Mouse (Mus musculus) macrophage (primary cell): ENCODE results near the gene Ago3. TPM values are rescaled to one million over a fixed set of nuclear protein-coding genes. Genes with fewer than 3 reads are reported as not detected.

ENCODE experiments used
- H3K27ac ChIP-seq: fragments of 350-480 bp; formaldehyde crosslinking; 2 replicates; pipeline ENCODE4 v1.9.0; 2021
- H3K36me3 ChIP-seq: fragments of 350-480 bp; formaldehyde crosslinking; 2 replicates; pipeline ENCODE4 v1.9.0; 2021; ENCODE audit errors: inconsistent target
- H3K4me3 ChIP-seq: fragments of 350-480 bp; formaldehyde crosslinking; 2 replicates; pipeline ENCODE4 v1.9.0; 2021; ENCODE audit errors: inconsistent target
- H3K79me2 ChIP-seq: fragments of 350-480 bp; formaldehyde crosslinking; 2 replicates; pipeline ENCODE4 v1.9.0; 2021; ENCODE audit errors: inconsistent target
- WGBS: methylation state at CpG from one replicate; pipeline ENCODE4 v1.1.7; 2026; ENCODE audit warnings: inconsistent platforms; ENCODE audit not compliant: missing documents; 5-methylcytosine and 5-hydroxymethylcytosine counted together
- polyA plus RNA-seq: library from polyadenylated mRNA; stranded (reverse); fragments of 250-400 nt; gene quantifications from 3 replicates; pipeline ENCODE4 v1.2.4, GENCODE M21; 2018; ENCODE audit warnings: inconsistent platforms

The Ago3 gene
- polyA plus RNA-seq, 1 experiment from 2014 or later: 9.3 TPM

DNA sequence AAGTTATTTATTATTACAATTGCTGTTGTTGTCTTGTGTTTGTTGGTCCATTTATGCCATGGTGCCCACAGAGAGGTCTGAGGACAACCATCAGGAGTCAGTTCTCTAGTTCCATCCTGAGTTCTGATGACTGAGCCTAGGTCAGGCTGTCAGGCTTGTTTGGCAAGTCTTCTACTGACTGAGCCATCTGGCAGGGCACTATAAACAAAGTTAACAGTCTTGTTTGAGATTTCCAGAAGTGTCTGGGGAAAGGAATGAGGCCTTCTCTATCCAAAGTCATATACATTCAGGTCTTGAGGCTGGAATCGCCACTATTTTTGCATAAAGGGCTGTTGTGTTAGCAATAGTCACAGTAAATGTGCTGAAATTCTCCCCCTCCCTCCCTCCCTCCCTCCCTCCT is 97.6 kb downstream of the Ago3 start:
- Histone ChIP-seq H3K79me2 (no peaks in the 10 kb centered on the region), H3K4me3 (no peak overlapping the region), H3K27ac (no peak overlapping the region), H3K36me3 (peaks cover 18% of the 10 kb centered on the region; the same call in 1 of the 2 replicates)
- 89% methylated on average over 1 of the region's 1 CpGs for whole genome bisulfite sequencing

DNA sequence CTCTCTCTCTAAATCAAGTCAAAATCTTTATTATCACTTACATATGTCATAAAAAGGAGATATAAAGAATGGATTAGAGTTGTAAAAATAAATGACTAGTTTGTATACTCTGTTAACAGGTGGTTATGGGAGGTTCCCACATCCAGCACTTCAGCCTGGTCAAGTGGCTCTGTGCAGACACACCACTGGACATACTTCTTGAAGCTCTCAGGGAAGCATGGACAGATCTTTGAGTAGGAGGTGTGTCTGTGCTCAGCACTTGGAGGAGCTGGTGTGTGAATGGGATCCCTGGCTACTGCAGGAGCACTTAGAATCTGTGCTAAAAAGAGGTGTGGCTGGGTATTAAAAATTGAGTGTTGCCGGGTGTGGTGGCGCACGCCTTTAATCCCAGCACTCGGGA is 99.1 kb downstream of the Ago3 start:
- 97% methylated on average over 4 of the region's 4 CpGs for WGBS
- Histone ChIP-seq H3K36me3 (0 out of 2 replicates have a peak, but pooled peaks cover 16% of the 10 kb centered on the region), H3K4me3 (no peak overlapping the region), H3K27ac (no peak overlapping the region), H3K79me2 (no peaks in the 10 kb centered on the region)

DNA sequence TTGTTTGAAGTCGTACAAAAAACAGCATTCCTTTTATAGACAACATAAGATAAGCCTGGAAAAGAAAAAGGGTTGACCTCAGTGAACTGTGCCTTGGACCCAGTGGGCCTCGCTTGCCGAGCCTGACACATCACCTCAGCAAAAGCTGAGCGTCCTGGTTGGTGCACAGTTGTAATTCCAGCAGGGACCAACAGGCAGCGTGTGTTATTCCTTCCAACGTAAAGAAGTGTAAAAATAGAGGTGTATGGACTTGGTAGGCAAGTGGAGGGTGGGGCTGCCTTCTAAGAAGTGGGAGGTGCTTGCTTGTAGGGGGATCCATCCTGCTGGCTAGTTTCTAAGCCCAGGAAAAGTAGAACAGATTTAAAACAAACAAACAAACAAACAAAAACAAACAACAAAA is 103.3 kb downstream of the Ago3 start:
- H3K36me3 ChIP-seq: no peaks in the 10 kb centered on the region
- H3K79me2 ChIP-seq: no peaks in the 10 kb centered on the region
- no peak overlapping the region for H3K27ac ChIP-seq
- H3K4me3 ChIP-seq: no peak overlapping the region
- 55% methylated on average over 6 of the region's 6 CpGs for WGBS

DNA sequence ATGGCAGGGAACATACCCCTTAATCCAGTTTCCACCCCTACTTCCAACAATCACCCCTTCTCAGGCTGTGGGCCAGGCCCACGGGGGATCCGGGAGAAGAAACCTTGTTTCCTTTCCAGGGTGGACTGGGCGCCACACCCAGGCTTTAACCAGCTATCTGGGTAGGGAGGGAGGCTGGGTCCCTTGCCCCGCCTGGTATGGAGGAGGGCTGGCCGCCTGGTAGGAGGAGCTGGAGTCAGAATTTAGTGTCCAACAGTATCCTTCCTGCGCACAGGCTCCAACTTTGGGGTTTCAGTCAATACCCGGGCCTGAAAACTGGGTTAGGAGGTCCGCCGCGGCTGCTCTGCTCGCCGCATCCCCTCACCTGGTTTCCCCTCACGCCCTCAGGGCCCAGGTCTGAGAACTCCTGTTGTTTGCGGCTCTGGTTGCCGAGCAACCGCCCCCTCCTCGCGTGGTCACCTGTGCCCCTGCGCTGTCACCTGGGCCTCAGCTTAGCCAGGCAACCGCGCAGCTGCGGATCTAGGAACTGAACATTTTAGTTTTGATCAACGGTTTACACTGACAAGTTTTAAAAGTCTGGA is 104.0 kb downstream of the Ago3 start, which contains the start of gene Tekt2:
Tekt2 (minus strand) TSS at position 408 of the 581 bp plus-strand sequence.
- Histone ChIP-seq H3K79me2 (peaks cover 4% of the 10 kb centered on the region; the same call in 1 of the 2 replicates), H3K27ac (no peak within 1 kb of the TSS), H3K4me3 (no peak within 1 kb of the TSS), H3K36me3 (no peaks in the 10 kb centered on the region)
- 51% methylated on average over 23 of the region's 23 CpGs for WGBS

DNA sequence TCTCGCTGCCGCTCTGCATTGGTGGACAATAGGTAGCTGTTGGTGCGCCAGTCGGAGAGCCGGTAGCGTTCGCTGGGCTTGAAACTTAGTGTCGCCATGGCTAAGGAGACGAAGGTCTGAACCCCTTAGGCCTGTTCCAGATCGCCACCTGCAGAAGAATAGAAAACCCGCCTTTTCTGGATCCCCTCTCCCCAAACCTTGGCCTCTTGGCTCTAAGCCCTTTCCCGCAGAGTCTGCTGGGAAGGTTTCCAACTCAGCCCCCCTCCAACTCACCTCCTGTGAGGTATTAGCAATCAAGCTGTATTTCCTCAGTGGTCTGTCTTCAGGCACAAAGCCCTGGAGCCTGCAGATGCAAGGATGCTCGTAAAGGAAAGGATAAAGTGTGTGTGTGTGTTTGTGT is 104.5 kb downstream of the Ago3 start:
- Histone ChIP-seq H3K27ac (no peak overlapping the region), H3K36me3 (no peaks in the 10 kb centered on the region), H3K4me3 (no peak overlapping the region), H3K79me2 (peaks cover 9% of the 10 kb centered on the region; the same call in 1 of the 2 replicates)
- 82% methylated on average over 12 of the region's 13 CpGs for WGBS

DNA sequence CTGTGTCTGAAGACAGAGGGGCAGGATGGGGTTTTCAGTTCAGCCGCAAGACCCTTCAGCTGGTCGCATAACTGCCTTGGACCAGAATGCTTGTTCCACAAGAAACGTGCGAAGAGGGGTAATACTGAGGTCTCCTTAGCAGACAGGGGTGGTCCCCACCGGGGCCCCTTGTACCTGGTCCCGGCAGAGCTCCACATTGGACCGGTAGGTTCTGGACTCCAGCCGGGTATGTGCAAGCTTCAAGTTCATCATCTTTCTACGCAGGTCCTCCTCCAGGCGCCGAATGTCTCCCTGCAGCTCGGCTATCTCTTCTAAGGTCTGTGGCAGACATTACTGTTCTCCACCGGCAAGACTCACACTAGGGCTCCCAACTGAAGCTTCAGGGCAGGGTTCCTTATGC is 106.7 kb downstream of the Ago3 start:
- H3K79me2 ChIP-seq: peaks cover 12% of the 10 kb centered on the region; the same call in 1 of the 2 replicates
- no peak overlapping the region for H3K27ac ChIP-seq
- 93% methylated on average over 12 of the region's 13 CpGs for WGBS
- H3K36me3 ChIP-seq: peaks cover 8% of the 10 kb centered on the region
- H3K4me3 ChIP-seq: no peak overlapping the region

DNA sequence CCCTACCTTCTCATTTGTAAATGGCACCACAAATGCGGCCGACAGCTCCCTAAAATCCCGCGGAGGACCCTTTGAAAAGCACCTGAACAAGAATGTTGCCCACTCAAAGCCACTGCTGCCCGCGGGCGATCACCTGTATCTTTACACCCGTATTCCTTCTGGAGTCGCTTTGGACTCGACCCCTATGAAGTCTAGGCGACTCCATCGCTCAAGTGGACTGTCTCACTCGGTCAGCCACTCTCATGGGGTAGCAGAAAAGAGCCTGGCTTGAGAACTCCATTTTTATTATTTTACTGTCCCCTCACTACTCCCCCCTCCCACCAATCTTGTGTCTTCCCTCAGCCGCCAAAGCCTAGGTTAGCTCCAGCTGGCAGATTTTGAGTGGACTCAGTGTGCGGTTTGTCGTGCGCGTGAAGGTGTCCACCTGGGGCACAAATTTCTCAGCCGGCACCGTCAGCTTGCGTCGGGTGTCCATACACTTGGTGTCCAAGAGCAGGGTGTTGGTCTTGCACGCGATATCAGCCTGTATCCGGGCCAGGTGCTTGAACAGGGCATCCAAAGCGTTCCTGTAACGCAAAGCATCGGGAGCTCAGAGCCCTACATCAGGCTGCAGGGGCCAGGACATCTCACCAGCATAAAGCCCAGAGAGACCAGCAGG is 107.4 kb downstream of the Ago3 start:
- Histone ChIP-seq H3K36me3 (peaks cover 14% of the 10 kb centered on the region), H3K79me2 (peaks cover 12% of the 10 kb centered on the region; the same call in 1 of the 2 replicates), H3K27ac (no peak overlapping the region), H3K4me3 (no peak overlapping the region)
- 60% methylated on average over 28 of the region's 28 CpGs for WGBS

DNA sequence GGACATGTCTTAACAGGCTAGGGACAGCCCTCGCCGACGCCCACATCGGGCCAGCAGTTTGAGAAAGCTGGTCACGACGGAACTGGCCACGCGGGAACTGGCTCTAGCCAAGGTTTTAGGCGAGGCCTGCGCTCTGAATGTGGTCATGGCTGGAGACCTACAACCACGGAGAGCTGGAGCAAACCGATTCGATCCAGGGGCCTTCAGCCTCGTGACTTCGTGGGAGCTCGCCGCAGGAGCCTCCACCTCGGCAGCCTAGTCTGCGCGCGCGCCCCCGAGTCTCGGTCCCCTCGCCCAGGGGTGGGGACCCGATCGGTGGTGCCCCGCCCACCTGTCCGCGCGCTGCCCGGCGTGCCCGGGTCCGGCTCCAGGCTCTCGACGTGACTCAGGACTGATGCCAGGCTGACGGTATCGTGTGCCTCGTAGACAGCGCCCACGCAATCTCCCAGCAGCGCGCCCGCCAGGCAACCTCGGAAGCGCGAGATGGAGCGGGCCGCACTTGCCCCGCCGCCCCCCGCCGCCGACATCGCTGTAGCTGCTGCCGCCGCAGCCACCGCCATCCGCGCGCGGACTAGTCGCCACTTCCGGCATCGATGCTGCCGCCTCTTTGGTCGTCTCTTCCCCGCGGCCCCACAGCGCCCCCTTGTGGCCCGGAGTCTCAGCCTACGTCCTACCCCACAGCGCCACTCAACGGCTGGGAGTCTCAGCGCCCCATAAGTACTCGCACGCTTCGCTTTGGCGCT is 108.1 kb downstream of the Ago3 start, which contains the start of gene Adprhl2:
Adprhl2 (minus strand) TSS at position 593 of the 743 bp plus-strand sequence.
- H3K27ac ChIP-seq: peak within 1 kb of the TSS; percentile 67
- H3K4me3 ChIP-seq: peak within 1 kb of the TSS; percentile 65
- WGBS: under 1% methylated on average over 75 of the region's 80 CpGs
- H3K79me2 ChIP-seq: peaks cover 12% of the 10 kb centered on the region; the same call in 1 of the 2 replicates
- peaks cover 21% of the 10 kb centered on the region for H3K36me3 ChIP-seq

DNA sequence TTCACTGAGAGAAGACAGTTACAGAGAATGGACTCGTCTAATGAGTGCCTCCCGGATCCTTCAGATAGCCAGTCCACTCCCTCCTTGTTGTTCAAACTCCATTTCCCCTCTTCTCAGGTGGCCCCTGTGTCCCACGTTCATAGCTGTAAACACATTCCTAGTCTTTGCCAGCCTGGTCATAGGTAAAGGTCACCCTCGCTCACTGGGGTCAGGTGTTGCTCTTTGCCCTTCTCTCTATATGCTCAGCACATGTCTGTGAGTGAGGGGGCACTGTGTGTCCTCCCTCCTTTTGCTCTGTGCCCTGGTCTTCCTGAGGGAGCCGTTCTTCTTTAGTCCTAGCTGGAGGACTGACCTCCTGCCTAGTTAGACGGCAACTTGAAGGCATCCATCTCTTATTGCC is 109.5 kb downstream of the Ago3 start:
- Histone ChIP-seq H3K27ac (no peak overlapping the region), H3K79me2 (peaks cover 12% of the 10 kb centered on the region; the same call in 1 of the 2 replicates), H3K36me3 (peaks cover 30% of the 10 kb centered on the region), H3K4me3 (no peak overlapping the region)
- 93% methylated on average over 6 of the region's 6 CpGs for whole genome bisulfite sequencing

DNA sequence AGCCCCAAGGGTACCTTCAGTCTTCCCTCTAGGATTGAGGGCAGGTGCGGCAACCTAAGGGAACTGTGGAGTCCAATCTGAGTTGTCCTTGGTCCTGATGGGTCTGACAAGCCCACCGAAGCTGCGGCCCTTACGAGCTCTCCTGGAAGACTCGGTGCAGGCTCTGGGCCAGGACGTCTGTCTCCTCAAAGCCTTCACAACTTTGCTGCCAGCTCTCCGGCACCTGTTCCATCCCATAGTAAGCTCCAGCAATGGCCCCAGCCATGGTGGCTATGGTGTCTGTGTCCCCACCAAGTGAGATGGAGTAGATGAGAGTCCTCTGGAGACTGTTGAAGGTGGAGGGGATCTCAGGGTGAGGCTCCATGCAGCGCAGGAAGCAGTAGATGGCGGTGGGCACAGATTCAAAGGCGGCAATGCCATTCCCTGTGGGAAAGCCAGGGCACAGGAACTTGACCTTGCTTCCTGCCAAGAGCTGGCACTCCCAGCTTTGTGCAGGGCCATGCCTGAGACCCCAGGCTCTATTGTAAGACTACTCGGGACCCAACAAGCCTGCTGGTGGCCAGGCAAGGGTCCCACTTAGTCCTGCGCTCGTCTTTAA is 112.8 kb downstream of the Ago3 start:
- H3K27ac ChIP-seq: no peak overlapping the region
- H3K79me2 ChIP-seq: peaks cover 12% of the 10 kb centered on the region; the same call in 1 of the 2 replicates
- peaks cover 30% of the 10 kb centered on the region for H3K36me3 ChIP-seq
- WGBS: 95% methylated on average over 13 of the region's 13 CpGs
- H3K4me3 ChIP-seq: no peak overlapping the region

DNA sequence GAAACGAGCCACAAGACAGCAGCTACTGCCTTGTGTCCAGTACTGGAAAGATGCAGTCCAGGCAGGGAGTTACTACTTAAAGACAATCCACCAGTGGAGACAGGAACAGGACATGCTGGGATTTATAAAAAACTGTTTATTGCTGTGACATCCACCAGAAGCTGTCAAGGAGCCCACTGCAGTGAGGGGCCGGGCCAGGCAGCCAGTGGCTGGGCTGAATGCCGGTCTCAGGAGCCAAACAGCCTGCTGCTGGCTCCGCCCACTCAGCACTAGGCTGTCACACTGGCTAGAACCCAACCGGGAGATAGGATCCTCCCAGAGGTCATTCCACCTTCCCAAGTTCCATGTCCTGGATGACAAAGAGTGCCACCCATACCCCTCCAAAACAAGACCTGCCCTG is 113.4 kb downstream of the Ago3 start:
- 78% methylated on average over 5 of the region's 5 CpGs for WGBS
- H3K79me2 ChIP-seq: peaks cover 12% of the 10 kb centered on the region; the same call in 1 of the 2 replicates
- H3K4me3 ChIP-seq: no peak overlapping the region
- peaks cover 30% of the 10 kb centered on the region for H3K36me3 ChIP-seq
- no peak overlapping the region for H3K27ac ChIP-seq

DNA sequence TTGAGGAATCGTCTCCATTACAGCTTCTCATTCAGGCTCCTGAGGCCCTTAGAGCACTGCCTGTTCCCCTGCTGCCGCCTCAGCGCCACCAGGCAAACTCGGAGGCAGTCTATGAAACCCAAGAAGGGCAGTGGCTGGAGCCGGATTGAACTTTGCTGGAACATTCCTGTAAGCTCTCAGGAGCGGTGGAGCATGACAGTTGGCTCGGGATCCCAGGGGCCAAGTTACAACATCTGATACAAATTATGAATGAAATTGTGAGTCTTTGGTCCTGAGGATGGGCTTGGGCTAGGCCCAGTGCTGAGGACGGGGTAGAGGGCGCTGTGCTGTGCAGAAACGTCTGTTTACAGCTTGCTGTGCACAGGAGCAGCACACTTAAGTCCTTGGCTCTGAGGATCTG is 115.0 kb downstream of the Ago3 start:
- Histone ChIP-seq H3K4me3 (no peak overlapping the region), H3K36me3 (peaks cover 30% of the 10 kb centered on the region), H3K79me2 (no peaks in the 10 kb centered on the region; the same call in 1 of the 2 replicates), H3K27ac (no peak overlapping the region)
- 93% methylated on average over 10 of the region's 10 CpGs for WGBS

DNA sequence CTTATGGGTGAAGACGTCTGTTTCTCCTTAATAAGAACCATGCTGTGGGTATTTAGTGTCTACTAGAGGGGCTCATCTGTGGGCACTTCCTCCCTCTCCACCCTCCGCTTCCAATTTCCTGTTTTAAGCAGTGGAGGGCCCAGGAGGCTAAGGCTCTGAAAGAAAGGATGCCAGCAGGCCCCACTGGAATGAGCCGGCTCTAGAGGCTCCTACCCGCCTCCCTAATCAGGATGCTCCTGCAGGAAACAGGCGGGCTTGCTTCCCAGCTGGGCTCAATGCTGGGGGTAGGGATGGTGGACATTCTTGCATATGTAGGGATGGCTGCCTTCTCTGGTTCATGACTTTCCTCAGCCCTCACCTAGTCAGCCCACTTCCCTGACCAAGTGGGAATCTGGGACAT is 116.2 kb downstream of the Ago3 start:
- Histone ChIP-seq H3K36me3 (peaks cover 28% of the 10 kb centered on the region), H3K79me2 (no peaks in the 10 kb centered on the region), H3K4me3 (no peak overlapping the region), H3K27ac (no peak overlapping the region)
- 81% methylated on average over 5 of the region's 5 CpGs for WGBS

DNA sequence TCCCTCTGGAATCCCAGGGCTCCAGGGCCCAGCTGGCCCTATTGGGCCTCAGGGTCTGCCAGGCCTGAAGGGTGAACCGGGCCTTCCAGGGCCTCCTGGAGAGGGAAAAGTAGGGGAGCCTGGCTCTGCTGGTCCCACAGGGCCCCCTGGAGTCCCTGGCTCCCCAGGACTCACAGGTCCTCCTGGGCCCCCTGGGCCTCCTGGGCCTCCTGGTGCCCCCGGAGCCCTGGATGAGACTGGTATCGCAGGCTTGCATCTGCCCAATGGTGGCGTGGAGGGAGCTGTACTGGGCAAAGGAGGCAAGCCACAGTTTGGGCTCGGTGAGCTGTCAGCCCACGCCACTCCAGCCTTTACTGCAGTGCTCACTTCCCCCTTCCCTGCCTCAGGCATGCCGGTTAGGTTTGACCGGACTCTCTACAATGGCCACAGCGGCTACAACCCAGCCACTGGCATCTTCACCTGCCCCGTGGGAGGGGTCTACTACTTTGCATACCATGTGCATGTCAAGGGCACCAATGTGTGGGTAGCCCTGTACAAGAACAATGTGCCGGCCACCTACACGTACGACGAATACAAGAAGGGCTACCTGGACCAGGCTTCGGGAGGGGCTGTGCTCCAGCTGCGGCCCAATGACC is 117.7 kb downstream of the Ago3 start:
- 94% methylated on average over 16 of the region's 16 CpGs for WGBS
- Histone ChIP-seq H3K36me3 (peaks cover 12% of the 10 kb centered on the region; the same call in 1 of the 2 replicates), H3K4me3 (no peak overlapping the region), H3K79me2 (no peaks in the 10 kb centered on the region), H3K27ac (no peak overlapping the region)
